21 mouse cellular contexts compared by ENCODE assay signal in the genomic region with DNA sequence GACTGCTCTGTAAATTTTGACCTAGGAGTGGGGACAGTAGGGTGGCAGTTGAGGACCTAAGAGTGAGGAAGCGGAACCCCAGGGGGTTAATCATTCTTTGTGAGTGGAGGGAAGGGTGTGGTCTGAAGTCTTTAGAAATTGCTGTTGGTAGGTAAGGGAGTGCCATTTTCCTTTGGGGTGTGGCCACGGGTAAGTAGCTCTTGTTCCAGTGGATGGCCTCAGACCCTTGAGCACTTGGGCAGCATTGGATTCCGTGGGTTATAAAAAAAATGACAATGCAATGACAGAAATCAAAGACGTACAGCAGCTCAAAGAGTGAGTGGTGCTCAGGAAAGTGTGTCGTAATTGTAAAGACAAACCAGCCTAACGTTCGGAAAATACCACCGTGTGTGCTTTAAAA. TPM values are rescaled to one million over a fixed set of nuclear protein-coding genes. Genes with fewer than 3 reads are reported as not detected.
DNase-seq lines count a peak whose midpoint lies in the region; ATAC-seq and TF ChIP-seq lines count a peak whose summit lies in the region.
"Had no signal": no experiment of that assay in that cellular context is flagged by ENCODE, and none has a peak within 500 bp of the region (broad histone marks: within the 10 kb centered on the region; RNA-seq: fewer than 3 reads in every experiment).

No protein-coding gene starts in this region.

- no peak overlapping the region for H3K4me2 ChIP-seq in stomach, postnatal 0 days (replicated peaks; ENCODE audit: low read depth)
- H3K4me2 ChIP-seq: embryonic facial prominence, embryonic 13.5 days; liver, embryonic 15.5 days; midbrain, embryonic 13.5 days had no signal

- H3K27ac ChIP-seq in stomach, postnatal 0 days (replicated peaks), result peak overlapping the region; percentile 56
- no peak overlapping the region for H3K27ac ChIP-seq in left cerebral cortex, adult 2 months
- H3K27ac ChIP-seq: embryonic facial prominence, embryonic 13.5 days; hindbrain, embryonic 10.5 days; layer of hippocampus, adult 2 months; liver, embryonic 15.5 days; midbrain, embryonic 13.5 days had no signal

- TF ChIP-seq CTCF in stomach, postnatal 0 days (IDR thresholded peaks at IDR 0.05; ENCODE audit: low read depth), result no peak
- TF ChIP-seq CTCF in left cerebral cortex, adult 2 months (IDR thresholded peaks at IDR 0.05), result no peak

- H3K9me3 ChIP-seq in stomach, postnatal 0 days (ENCODE audit: control insufficient read depth, low read length), result no peaks in the 10 kb centered on the region
- H3K9me3 ChIP-seq: embryonic facial prominence, embryonic 13.5 days; hindbrain, embryonic 10.5 days; liver, embryonic 15.5 days; midbrain, embryonic 13.5 days had no signal

- ATAC-seq in granulocyte monocyte progenitor cell, adult 5-6 weeks (replicated peaks; ENCODE audit: poor library complexity, severe bottlenecking), result peak; percentile 42
- ATAC-seq in stomach, postnatal 0 days (ENCODE audit: low FRiP score, low TSS enrichment), result peak; percentile 20; the same call in 1 of the 2 replicates
- ATAC-seq: forebrain, embryonic 16.5 days; hindbrain, embryonic 16.5 days; midbrain, embryonic 13.5 days had no signal

- no peaks in the 10 kb centered on the region for H3K27me3 ChIP-seq in stomach, postnatal 0 days (ENCODE audit: control insufficient read depth, insufficient read depth, low read length)
- H3K27me3 ChIP-seq: embryonic facial prominence, embryonic 13.5 days; liver, embryonic 15.5 days; midbrain, embryonic 13.5 days had no signal

- 57% methylated on average over 8 of the region's 8 CpGs for whole genome bisulfite sequencing in stomach, postnatal 0 days

- no peak overlapping the region for H3K9ac ChIP-seq in stomach, postnatal 0 days (ENCODE audit: low read length)
- H3K9ac ChIP-seq: embryonic facial prominence, embryonic 13.5 days; liver, embryonic 15.5 days; midbrain, embryonic 13.5 days had no signal

- H3K4me1 ChIP-seq in stomach, postnatal 0 days (replicated peaks; ENCODE audit: control insufficient read depth, insufficient read depth), result peaks cover 9% of the 10 kb centered on the region

- no peak for TF ChIP-seq EP300 in stomach, postnatal 0 days (optimal IDR thresholded peaks at IDR 0.05)

- no peak overlapping the region for H3K4me3 ChIP-seq in stomach, postnatal 0 days (ENCODE audit: low read depth, low read length)
- no peak overlapping the region for H3K4me3 ChIP-seq in left cerebral cortex, adult 2 months
- H3K4me3 ChIP-seq: embryonic facial prominence, embryonic 13.5 days; erythroblast, embryonic 14.5 days; hindbrain, embryonic 10.5 days; layer of hippocampus, adult 2 months; liver, embryonic 15.5 days; midbrain, embryonic 13.5 days had no signal

- intact Hi-C loops in left cerebral cortex, adult 2 months (cut with DNase I), result no loop called here

- H3K36me3 ChIP-seq in stomach, postnatal 0 days (ENCODE audit: control insufficient read depth, insufficient read depth, low read length), result no peaks in the 10 kb centered on the region
- H3K36me3 ChIP-seq: embryonic facial prominence, embryonic 13.5 days; midbrain, embryonic 13.5 days had no signal

- DNase-seq in heart, adult 11 months, result peak; percentile 86
- no peak for DNase-seq in heart, adult 18-20 months
- DNase-seq in lung, postnatal 36 days, result peak; percentile 64
- no peak for DNase-seq in lung, postnatal 10 days
- DNase-seq in stomach, postnatal 0 days (ENCODE audit: low spot score), result peak; percentile 37
- no peak for DNase-seq in left cerebral cortex, adult 2 months (ENCODE audit: extremely low spot score in 1 of 2, low spot score in 2 of 2)
- no peak for DNase-seq in cerebellum, postnatal 10 days
- DNase-seq: adrenal gland, adult 8-10 months; gastrocnemius, postnatal 36 days; kidney, adult 18-20 months; left cerebral cortex, postnatal 4 days; thymus, postnatal 14 days had no signal

RNA-seq across cellular contexts. Expression of a gene that starts 12.6 kb away (rescaled TPM):
- 10 to 100 TPM; 20.5 to 22.0 TPM for total RNA-seq in heart, adult 18-20 months (2021)
- total RNA-seq in granulocyte monocyte progenitor cell, adult 5-6 weeks (2014; fragmentation: Nextera tagmentation), result 11.0 and 12.9 TPM in 2 replicates
- total RNA-seq in granulocyte monocyte progenitor cell, adult 5-6 weeks (2017), result 8.8 and 14.8 TPM in 2 replicates
- polyA plus RNA-seq in stomach, postnatal 0 days (2015; fragmentation: Nextera tagmentation; extraction: Ambion mirVana), result 17.1 and 21.0 TPM in 2 replicates
- total RNA-seq in left cerebral cortex, adult 2 months (2021), result 100 to 1,000 TPM; 239 to 244 TPM

RNA-seq across cellular contexts. Expression of a gene that starts 47.6 kb away (rescaled TPM):
- total RNA-seq in heart, adult 18-20 months (2021), result 10 to 100 TPM; 27.1 to 57.1 TPM
- 65.6 and 67.9 TPM in 2 replicates for total RNA-seq in granulocyte monocyte progenitor cell, adult 5-6 weeks (2014; fragmentation: Nextera tagmentation)
- 105 and 142 TPM in 2 replicates for total RNA-seq in granulocyte monocyte progenitor cell, adult 5-6 weeks (2017)
- polyA plus RNA-seq in stomach, postnatal 0 days (2015; fragmentation: Nextera tagmentation; extraction: Ambion mirVana), result 45.6 and 50.0 TPM in 2 replicates
- total RNA-seq in left cerebral cortex, adult 2 months (2021), result 10 to 100 TPM; 68.3 to 85.0 TPM

Comparison
In these comparisons a context has a peak if more than half of its experiments do, and no peak if none do; other contexts are left out.
1. DNase-seq: peak in heart, adult 11 months (single experiment), lung, postnatal 36 days (single experiment) and stomach, postnatal 0 days (single experiment); none in heart, adult 18-20 months (0 of 2), lung, postnatal 10 days (single experiment), left cerebral cortex, adult 2 months (0 of 2) and cerebellum, postnatal 10 days (0 of 2).
2. RNA of a gene that starts 12.6 kb away (total RNA-seq): 239 to 244 TPM in left cerebral cortex, adult 2 months; 20.5 to 22.0 TPM in heart, adult 18-20 months and 8.8 to 14.8 TPM in granulocyte monocyte progenitor cell, adult 5-6 weeks; every median in the first group is over 10 times any median in the second.